Mouse (Mus musculus) heart, postnatal 25 days (tissue): ENCODE results near the gene Galp. TPM values are rescaled to one million over a fixed set of nuclear protein-coding genes. Genes with fewer than 3 reads are reported as not detected.
A peak's percentile ranks its signal among the peaks of the same experiment; 100 is the strongest.
"Not testable (repeated sequence)": the region's sequence is repeated elsewhere in the genome, so short reads cannot be mapped to it uniquely, and the experiment has no call there.

Source experiments
- DNase-seq: peaks from one replicate; pipeline ENCODE4 v3.0.0; 2022; ENCODE audit warnings: low spot score
- intact Hi-C: fragments of 180-260 bp; cut with DNase I; formaldehyde crosslinking; loops from one replicate; pipeline ENCODE4 v1.15.1; 2025
- total RNA-seq, 2 experiments: library from RNA; stranded (reverse); gene quantifications; 2 replicates each; pipeline ENCODE4 v1.2.3; 2021

The Galp gene
- total RNA-seq, 2 experiments from 2014 or later, result not detected

- intact Hi-C loops, result no loop called here
- no peak for DNase-seq
These were observed 24.1 kb upstream of the Galp start for GRCm38 (mm10) chr7:6172674-6173244.

- intact Hi-C loops, result loop anchor here (1.0 kb wide), 1 partner anchor 47 kb away; no protein-coding TSS in a partner anchor
- no peak for DNase-seq
These were observed 23.0 kb upstream of the Galp start for GRCm38 (mm10) chr7:6173872-6174271.

- not testable (repeated sequence) for DNase-seq
- intact Hi-C loops, result loop anchor here (1.0 kb wide), 1 partner anchor 47 kb away; no protein-coding TSS in a partner anchor
These were observed 22.4 kb upstream of the Galp start for GRCm38 (mm10) chr7:6174365-6174987.

GRCm38 (mm10) chr7:6179013-6179412, 17.9 kb upstream of the Galp start:
- intact Hi-C loops, result no loop called here
- DNase-seq, result no peak

- DNase-seq, result no peak
- intact Hi-C loops, result no loop called here
These were observed 14.0 kb upstream of the Galp start for GRCm38 (mm10) chr7:6182882-6183281.

- intact Hi-C loops, result no loop called here
- no peak for DNase-seq
These were observed 13.1 kb upstream of the Galp start for GRCm38 (mm10) chr7:6183802-6184201.

GRCm38 (mm10) chr7:6184521-6184920, 12.4 kb upstream of the Galp start:
- intact Hi-C loops, result no loop called here
- no peak for DNase-seq

GRCm38 (mm10) chr7:6185391-6185790, 11.5 kb upstream of the Galp start:
- no peak for DNase-seq
- intact Hi-C loops, result no loop called here

- DNase-seq, result no peak
- intact Hi-C loops, result no loop called here
These were observed 10.7 kb upstream of the Galp start for GRCm38 (mm10) chr7:6186176-6186575.

GRCm38 (mm10) chr7:6186756-6187155, 10.1 kb upstream of the Galp start:
- intact Hi-C loops, result no loop called here
- no peak for DNase-seq

GRCm38 (mm10) chr7:6189542-6189941, 7.3 kb upstream of the Galp start:
- no peak for DNase-seq
- intact Hi-C loops, result no loop called here

GRCm38 (mm10) chr7:6191376-6191775, 5.5 kb upstream of the Galp start:
- intact Hi-C loops, result loop anchor here (1.0 kb wide), 1 partner anchor 64 kb away; no protein-coding TSS in a partner anchor
- DNase-seq, result no peak

- intact Hi-C loops, result no loop called here
- DNase-seq, result peak; percentile 4
These were observed 2.8 kb upstream of the Galp start for GRCm38 (mm10) chr7:6194129-6194528.

GRCm38 (mm10) chr7:6195777-6196176, 1.1 kb upstream of the Galp start:
- intact Hi-C loops, result no loop called here
- no peak for DNase-seq

GRCm38 (mm10) chr7:6204200-6204599, 7.3 kb downstream of the Galp start:
- no peak for DNase-seq
- intact Hi-C loops, result no loop called here

- intact Hi-C loops, result no loop called here
- no peak for DNase-seq
These were observed 16.3 kb downstream of the Galp start for GRCm38 (mm10) chr7:6213144-6213543.

- DNase-seq, intact Hi-C loops: not testable (repeated sequence)
These were observed 17.8 kb downstream of the Galp start for GRCm38 (mm10) chr7:6214691-6215090.

GRCm38 (mm10) chr7:6220147-6220546, 23.3 kb downstream of the Galp start:
- no peak for DNase-seq
- intact Hi-C loops, result no loop called here

- no peak for DNase-seq
- intact Hi-C loops, result no loop called here
These were observed 25.1 kb downstream of the Galp start, which contains the start of gene Zscan5b for GRCm38 (mm10) chr7:6221978-6222377. Gene Zscan5b, plus strand, starts transcription at chr7:6222278.

GRCm38 (mm10) chr7:6228491-6228890, 31.6 kb downstream of the Galp start:
- intact Hi-C loops, DNase-seq: not testable (repeated sequence)

- intact Hi-C loops, result loop anchor here (2.0 kb wide), 1 partner anchor 43 kb away; no protein-coding TSS in a partner anchor
- DNase-seq, result no peak
These were observed 42.9 kb downstream of the Galp start for GRCm38 (mm10) chr7:6239787-6240186.
